Comparison of ENCODE assay signal across 28 mouse cellular contexts in the genomic region with DNA sequence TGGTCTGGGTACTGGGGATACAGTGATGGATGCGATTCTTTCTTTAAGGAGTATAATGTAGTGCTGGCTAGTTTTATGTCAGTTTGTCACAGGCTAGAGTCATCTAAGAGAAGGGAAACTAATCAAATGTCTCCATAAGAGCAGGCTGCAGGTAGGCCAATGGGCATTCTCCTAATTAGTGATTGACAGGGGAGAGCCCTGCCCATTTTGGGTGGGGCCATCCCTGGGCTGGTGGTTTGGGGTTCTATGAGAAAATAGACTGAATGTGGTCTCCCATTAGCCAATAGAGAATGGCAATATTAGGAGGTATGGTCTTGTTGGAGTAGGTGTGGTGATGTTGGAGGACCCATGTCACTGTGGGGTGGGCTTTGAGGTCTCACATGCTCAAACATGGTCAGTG. TPM values are rescaled to one million over a fixed set of nuclear protein-coding genes. Genes with fewer than 3 reads are reported as not detected.
A peak's percentile ranks its signal among the peaks of the same experiment; 100 is the strongest.
DNase-seq lines count a peak whose midpoint lies in the region; ATAC-seq lines count a peak whose summit lies in the region.
"Had no signal": no experiment of that assay in that cellular context is flagged by ENCODE, and none has a peak within 500 bp of the region (broad histone marks: within the 10 kb centered on the region; RNA-seq: fewer than 3 reads in every experiment).

No protein-coding gene starts in this region.

- no peak overlapping the region for H3K4me2 ChIP-seq in midbrain, embryonic 11.5 days
- no peak overlapping the region for H3K4me2 ChIP-seq in midbrain, embryonic 15.5 days
- H3K4me2 ChIP-seq: embryonic facial prominence, embryonic 13.5 days; heart, embryonic 13.5 days; hindbrain, embryonic 12.5 days; hindbrain, embryonic 15.5 days had no signal

- H3K4me3 ChIP-seq in midbrain, embryonic 11.5 days (ENCODE audit: low read depth, low read length), result no peak overlapping the region
- no peak overlapping the region for H3K4me3 ChIP-seq in midbrain, embryonic 15.5 days
- H3K4me3 ChIP-seq: embryonic facial prominence, embryonic 10.5 days; embryonic facial prominence, embryonic 13.5 days; gastrocnemius, adult 2 months; heart, adult 2 months; heart, embryonic 10.5 days; heart, embryonic 13.5 days; hindbrain, embryonic 12.5 days; hindbrain, embryonic 15.5 days had no signal

- no peak overlapping the region for H3K9ac ChIP-seq in midbrain, embryonic 11.5 days (ENCODE audit: low read length)
- H3K9ac ChIP-seq in midbrain, embryonic 15.5 days, result no peak overlapping the region
- H3K9ac ChIP-seq: embryonic facial prominence, embryonic 13.5 days; forebrain, postnatal 0 days; heart, embryonic 13.5 days; hindbrain, embryonic 12.5 days; hindbrain, embryonic 15.5 days had no signal

- DNase-seq in midbrain, embryonic 11.5 days (ENCODE audit: low spot score, missing footprints), result peak; percentile 59
- DNase-seq in thymus, adult 18-20 months, result no peak
- DNase-seq in yolk sac, embryonic 10.5 days (ENCODE audit: low spot score), result no peak
- DNase-seq: adrenal gland, adult 8-10 months; adrenal gland, postnatal 25 days; cerebellum, adult 11-12 months; cerebellum, adult 8-10 months; cerebellum, postnatal 10 days; cerebellum, postnatal 36 days; embryo, embryonic 11 days; forebrain, postnatal 0 days; gastrocnemius, adult 2 months; gastrocnemius, postnatal 25 days; heart, adult 2 months; heart, postnatal 14 days had no signal

- H3K27me3 ChIP-seq in midbrain, embryonic 11.5 days (ENCODE audit: control insufficient read depth, insufficient read depth, low read length), result no peaks in the 10 kb centered on the region
- H3K27me3 ChIP-seq in midbrain, embryonic 15.5 days (replicated peaks), result no peaks in the 10 kb centered on the region
- H3K27me3 ChIP-seq: embryonic facial prominence, embryonic 13.5 days; heart, embryonic 13.5 days; hindbrain, embryonic 12.5 days; hindbrain, embryonic 15.5 days had no signal

- 94% methylated on average over 1 of the region's 1 CpGs for WGBS in midbrain, embryonic 11.5 days
- 90% methylated on average over 1 of the region's 1 CpGs for WGBS in midbrain, embryonic 15.5 days

- H3K27ac ChIP-seq in midbrain, embryonic 11.5 days (ENCODE audit: low read depth, low read length), result no peak overlapping the region
- no peak overlapping the region for H3K27ac ChIP-seq in midbrain, embryonic 15.5 days
- H3K27ac ChIP-seq: embryonic facial prominence, embryonic 10.5 days; embryonic facial prominence, embryonic 13.5 days; gastrocnemius, adult 2 months; heart, adult 2 months; heart, embryonic 10.5 days; heart, embryonic 13.5 days; hindbrain, embryonic 12.5 days; hindbrain, embryonic 15.5 days had no signal

- no peaks in the 10 kb centered on the region for H3K9me3 ChIP-seq in midbrain, embryonic 11.5 days (ENCODE audit: control insufficient read depth, low read length)
- no peaks in the 10 kb centered on the region for H3K9me3 ChIP-seq in midbrain, embryonic 15.5 days
- H3K9me3 ChIP-seq: embryonic facial prominence, embryonic 10.5 days; heart, embryonic 10.5 days; heart, embryonic 13.5 days; hindbrain, embryonic 12.5 days; hindbrain, embryonic 15.5 days had no signal

- no peak for ATAC-seq in midbrain, embryonic 11.5 days (ENCODE audit: low FRiP score)
- no peak for ATAC-seq in midbrain, embryonic 15.5 days (replicated peaks)
- peak; percentile 71; the same call in 1 of the 2 replicates for ATAC-seq in erythroblast, adult 5-6 weeks (replicated peaks; ENCODE audit: low FRiP score, poor library complexity, severe bottlenecking)
- ATAC-seq in granulocyte monocyte progenitor cell, adult 5-6 weeks (replicated peaks; ENCODE audit: poor library complexity, severe bottlenecking), result 0 out of 2 replicates have a peak, but pooled peaks have one; percentile 31
- 0 out of 2 replicates have a peak, but pooled peaks have one; percentile 50 for ATAC-seq in megakaryocyte-erythroid progenitor cell, adult 5-6 weeks (replicated peaks; ENCODE audit: low FRiP score, low TSS enrichment, poor library complexity, severe bottlenecking)
- ATAC-seq: activated CD4-positive, CD25-positive, alpha-beta regulatory T cell, adult 4 months; CD4-positive, CD25-positive, alpha-beta regulatory T cell, adult 4 months; forebrain, embryonic 14.5 days; forebrain, postnatal 0 days had no signal

- no peaks in the 10 kb centered on the region for H3K36me3 ChIP-seq in midbrain, embryonic 11.5 days (ENCODE audit: control insufficient read depth, insufficient read depth, low read length)
- no peaks in the 10 kb centered on the region for H3K36me3 ChIP-seq in midbrain, embryonic 15.5 days (replicated peaks)
- H3K36me3 ChIP-seq: embryonic facial prominence, embryonic 10.5 days; embryonic facial prominence, embryonic 13.5 days; heart, embryonic 10.5 days; heart, embryonic 13.5 days; hindbrain, embryonic 12.5 days; hindbrain, embryonic 15.5 days had no signal

- no peaks in the 10 kb centered on the region for H3K4me1 ChIP-seq in midbrain, embryonic 11.5 days (ENCODE audit: control insufficient read depth, insufficient read depth, low read length)
- no peaks in the 10 kb centered on the region for H3K4me1 ChIP-seq in midbrain, embryonic 15.5 days
- H3K4me1 ChIP-seq: embryonic facial prominence, embryonic 10.5 days; embryonic facial prominence, embryonic 13.5 days; hindbrain, embryonic 12.5 days; hindbrain, embryonic 15.5 days had no signal

RNA-seq across cellular contexts. Expression of gene Ccnl1, which starts 8.3 kb away (rescaled TPM):
- 119 and 131 TPM in 2 replicates for polyA plus RNA-seq in midbrain, embryonic 11.5 days (2014; fragmentation: Nextera tagmentation; extraction: Ambion mirVana)
- 68.6 and 69.9 TPM in 2 replicates for polyA plus RNA-seq in midbrain, embryonic 15.5 days (2015; fragmentation: Nextera tagmentation; extraction: Ambion mirVana)
- total RNA-seq in erythroblast, adult 5-6 weeks (2015; ENCODE audit: low replicate concordance), result 68.1 and 84.4 TPM in 2 replicates
- 102 and 150 TPM in 2 replicates for total RNA-seq in erythroblast, adult 5-6 weeks (2017; ENCODE audit: low replicate concordance)
- 131 and 167 TPM in 2 replicates for total RNA-seq in granulocyte monocyte progenitor cell, adult 5-6 weeks (2014; fragmentation: Nextera tagmentation)
- 289 and 310 TPM in 2 replicates for total RNA-seq in granulocyte monocyte progenitor cell, adult 5-6 weeks (2017)
- total RNA-seq in megakaryocyte-erythroid progenitor cell, adult 5-6 weeks (2014; fragmentation: Nextera tagmentation), result 135 and 170 TPM in 2 replicates
- 347 and 372 TPM in 2 replicates for total RNA-seq in megakaryocyte-erythroid progenitor cell, adult 5-6 weeks (2017)

Comparison
In these comparisons a context has a peak if more than half of its experiments do, and no peak if none do; other contexts are left out.
1. ATAC-seq: peak in erythroblast, adult 5-6 weeks (single experiment), granulocyte monocyte progenitor cell, adult 5-6 weeks (single experiment) and megakaryocyte-erythroid progenitor cell, adult 5-6 weeks (single experiment); none in midbrain, embryonic 11.5 days (single experiment) and midbrain, embryonic 15.5 days (single experiment).